Comparison of ENCODE assay signal across 26 mouse cellular contexts in genomic region chr9:57964528-57965250, GRCm38 (mm10). TPM values are rescaled to one million over a fixed set of nuclear protein-coding genes. Genes with fewer than 3 reads are reported as not detected.
DNase-seq lines count a peak whose midpoint lies in the region; ATAC-seq and TF ChIP-seq lines count a peak whose summit lies in the region.
"Had no signal": no experiment of that assay in that cellular context is flagged by ENCODE, and none has a peak within 500 bp of the region (broad histone marks: within the 10 kb centered on the region; RNA-seq: fewer than 3 reads in every experiment).

No protein-coding gene starts in this region.

- no peak for ATAC-seq in heart, embryonic 16.5 days (replicated peaks; ENCODE audit: extremely low read depth, insufficient read depth, low FRiP score)
- ATAC-seq in heart, embryonic 12.5 days (ENCODE audit: insufficient number of reproducible peaks, low FRiP score), result no peak
- no peak for ATAC-seq in stomach, embryonic 15.5 days (ENCODE audit: insufficient read depth, low FRiP score, low read depth)
- ATAC-seq in stomach, postnatal 0 days (ENCODE audit: low FRiP score, low TSS enrichment), result no peak
- ATAC-seq: liver, embryonic 12.5 days had no signal

- no peak overlapping the region for H3K9ac ChIP-seq in heart, embryonic 16.5 days (ENCODE audit: low read length)
- no peak overlapping the region for H3K9ac ChIP-seq in heart, embryonic 12.5 days
- no peak overlapping the region for H3K9ac ChIP-seq in stomach, embryonic 15.5 days
- no peak overlapping the region for H3K9ac ChIP-seq in stomach, postnatal 0 days (ENCODE audit: low read length)
- H3K9ac ChIP-seq: heart, embryonic 13.5 days; hindbrain, embryonic 13.5 days; limb, embryonic 13.5 days; liver, embryonic 12.5 days; neural tube, embryonic 12.5 days had no signal

- TF ChIP-seq CTCF in cerebellum, adult 2 months (IDR thresholded peaks at IDR 0.05; ENCODE audit: borderline replicate concordance, insufficient read depth, low read depth, low read length), result no peak
- TF ChIP-seq CTCF in left cerebral cortex, adult 2 months (IDR thresholded peaks at IDR 0.05), result no peak
- no peak for TF ChIP-seq CTCF in stomach, postnatal 0 days (IDR thresholded peaks at IDR 0.05; ENCODE audit: low read depth)

- TF ChIP-seq EP300 in stomach, postnatal 0 days (optimal IDR thresholded peaks at IDR 0.05), result no peak

- no peaks in the 10 kb centered on the region for H3K36me3 ChIP-seq in heart, embryonic 16.5 days (ENCODE audit: control insufficient read depth, insufficient read depth)
- H3K36me3 ChIP-seq in heart, embryonic 12.5 days, result no peaks in the 10 kb centered on the region
- H3K36me3 ChIP-seq in stomach, embryonic 15.5 days, result no peaks in the 10 kb centered on the region
- no peaks in the 10 kb centered on the region for H3K36me3 ChIP-seq in stomach, postnatal 0 days (ENCODE audit: control insufficient read depth, insufficient read depth, low read length)
- H3K36me3 ChIP-seq: heart, embryonic 13.5 days; limb, embryonic 13.5 days; liver, embryonic 12.5 days had no signal

- H3K9me3 ChIP-seq in heart, embryonic 16.5 days (replicated peaks; ENCODE audit: control insufficient read depth, low read length), result no peaks in the 10 kb centered on the region
- no peaks in the 10 kb centered on the region for H3K9me3 ChIP-seq in heart, embryonic 12.5 days (replicated peaks)
- H3K9me3 ChIP-seq in stomach, embryonic 15.5 days, result no peaks in the 10 kb centered on the region
- no peaks in the 10 kb centered on the region for H3K9me3 ChIP-seq in stomach, postnatal 0 days (ENCODE audit: control insufficient read depth, low read length)
- H3K9me3 ChIP-seq: forebrain, embryonic 10.5 days; heart, embryonic 13.5 days; hindbrain, embryonic 13.5 days; limb, embryonic 13.5 days; liver, embryonic 12.5 days; neural tube, embryonic 12.5 days had no signal

- H3K27me3 ChIP-seq in cerebellum, adult 2 months (ENCODE audit: control insufficient read depth, insufficient read depth, low read length), result no peaks in the 10 kb centered on the region
- H3K27me3 ChIP-seq in heart, embryonic 16.5 days (ENCODE audit: control insufficient read depth, insufficient read depth, low read length), result no peaks in the 10 kb centered on the region
- H3K27me3 ChIP-seq in heart, embryonic 12.5 days (replicated peaks), result no peaks in the 10 kb centered on the region; the same call in 1 of the 2 replicates
- no peaks in the 10 kb centered on the region for H3K27me3 ChIP-seq in stomach, embryonic 15.5 days (replicated peaks)
- no peaks in the 10 kb centered on the region for H3K27me3 ChIP-seq in stomach, postnatal 0 days (ENCODE audit: control insufficient read depth, insufficient read depth, low read length)
- H3K27me3 ChIP-seq: heart, embryonic 13.5 days; hindbrain, embryonic 13.5 days; limb, embryonic 13.5 days; liver, embryonic 12.5 days; neural tube, embryonic 12.5 days had no signal

- DNase-seq in cerebellum, adult 2 months, result no peak
- DNase-seq in cerebellum, postnatal 10 days, result no peak
- peak in 1 of 2 experiments; percentile 10 for DNase-seq in left cerebral cortex, adult 2 months (ENCODE audit: extremely low spot score in 1 of 2, low spot score in 2 of 2)
- DNase-seq in left cerebral cortex, adult 8-10 months (ENCODE audit: low spot score in 2 of 2), result no peak
- DNase-seq in stomach, postnatal 0 days (ENCODE audit: low spot score), result no peak
- DNase-seq: adrenal gland, postnatal 14 days; cerebellum, adult 9-10 months; kidney, adult 8-10 months; kidney, postnatal 10 days; layer of hippocampus, postnatal 36 days; lung, adult 18-20 months; right cerebral cortex, postnatal 14 days; spleen, adult 18-20 months; thymus, adult 18-20 months; thymus, postnatal 36 days had no signal

- WGBS in cerebellum, adult 2 months, result 82% methylated on average over 6 of the region's 6 CpGs
- 80% methylated on average over 6 of the region's 6 CpGs for WGBS in heart, embryonic 16.5 days
- 83% methylated on average over 6 of the region's 6 CpGs for WGBS in heart, embryonic 12.5 days
- 71% methylated on average over 6 of the region's 6 CpGs for WGBS in stomach, embryonic 15.5 days
- WGBS in stomach, postnatal 0 days, result 83% methylated on average over 6 of the region's 6 CpGs

- H3K4me3 ChIP-seq in cerebellum, adult 2 months (replicated peaks; ENCODE audit: insufficient read depth, low read depth, low read length), result no peak overlapping the region
- H3K4me3 ChIP-seq in heart, embryonic 16.5 days (ENCODE audit: low read length), result no peak overlapping the region
- H3K4me3 ChIP-seq in heart, embryonic 12.5 days, result no peak overlapping the region
- H3K4me3 ChIP-seq in left cerebral cortex, adult 2 months, result no peak overlapping the region
- no peak overlapping the region for H3K4me3 ChIP-seq in stomach, embryonic 15.5 days (replicated peaks)
- no peak overlapping the region for H3K4me3 ChIP-seq in stomach, postnatal 0 days (ENCODE audit: low read depth, low read length)
- H3K4me3 ChIP-seq: forebrain, embryonic 10.5 days; heart, embryonic 13.5 days; hindbrain, embryonic 13.5 days; limb, embryonic 13.5 days; liver, embryonic 12.5 days; neural tube, embryonic 12.5 days had no signal

- H3K4me1 ChIP-seq in cerebellum, adult 2 months (ENCODE audit: control insufficient read depth, insufficient read depth, low read length), result peaks cover 39% of the 10 kb centered on the region
- H3K4me1 ChIP-seq in heart, embryonic 16.5 days (ENCODE audit: control insufficient read depth, insufficient read depth, low read length), result peaks cover 39% of the 10 kb centered on the region
- peaks cover 37% of the 10 kb centered on the region for H3K4me1 ChIP-seq in heart, embryonic 12.5 days (replicated peaks)
- peaks cover 5% of the 10 kb centered on the region; the same call in 1 of the 2 replicates for H3K4me1 ChIP-seq in stomach, embryonic 15.5 days
- H3K4me1 ChIP-seq in stomach, postnatal 0 days (replicated peaks; ENCODE audit: control insufficient read depth, insufficient read depth), result no peaks in the 10 kb centered on the region
- H3K4me1 ChIP-seq: neural tube, embryonic 12.5 days had no signal

- no peak overlapping the region for H3K4me2 ChIP-seq in heart, embryonic 16.5 days (ENCODE audit: low read depth, low read length)
- H3K4me2 ChIP-seq in heart, embryonic 12.5 days, result no peak overlapping the region
- H3K4me2 ChIP-seq in stomach, embryonic 15.5 days, result no peak overlapping the region
- no peak overlapping the region for H3K4me2 ChIP-seq in stomach, postnatal 0 days (replicated peaks; ENCODE audit: low read depth)
- H3K4me2 ChIP-seq: heart, embryonic 13.5 days; hindbrain, embryonic 13.5 days; limb, embryonic 13.5 days; liver, embryonic 12.5 days; neural tube, embryonic 12.5 days had no signal

- intact Hi-C loops in left cerebral cortex, adult 2 months (cut with DNase I), result no loop called here

- no peak for TF ChIP-seq POLR2A in cerebellum, adult 2 months (IDR thresholded peaks at IDR 0.05; ENCODE audit: borderline replicate concordance, insufficient read depth, low read length)

- peak overlapping the region; percentile 30 for H3K27ac ChIP-seq in cerebellum, adult 2 months (ENCODE audit: insufficient read depth, low read length)
- H3K27ac ChIP-seq in heart, embryonic 16.5 days (ENCODE audit: low read length), result peak overlapping the region; percentile 43
- no peak overlapping the region for H3K27ac ChIP-seq in heart, embryonic 12.5 days (ENCODE audit: poor library complexity, severe bottlenecking)
- H3K27ac ChIP-seq in left cerebral cortex, adult 2 months, result peak overlapping the region; percentile 88
- H3K27ac ChIP-seq in stomach, embryonic 15.5 days, result peak overlapping the region; percentile 40; the same call in 1 of the 2 replicates
- H3K27ac ChIP-seq in stomach, postnatal 0 days (replicated peaks), result no peak overlapping the region; the same call in 1 of the 2 replicates
- H3K27ac ChIP-seq: forebrain, embryonic 10.5 days; heart, embryonic 13.5 days; hindbrain, embryonic 13.5 days; limb, embryonic 13.5 days; liver, embryonic 12.5 days; neural tube, embryonic 12.5 days had no signal

RNA-seq across cellular contexts. Expression of gene Sema7a, which starts 24.8 kb away (rescaled TPM):
- 177 and 189 TPM in 2 replicates for polyA plus RNA-seq in cerebellum, adult 2 months (2012; rRNA removed)
- 0.60 and 1.4 TPM in 2 replicates for polyA plus RNA-seq in heart, embryonic 16.5 days (2015; fragmentation: Nextera tagmentation; extraction: Ambion mirVana)
- 0.14 and 0.18 TPM in 2 replicates for polyA plus RNA-seq in heart, embryonic 12.5 days (2016; fragmentation: Nextera tagmentation; extraction: Ambion mirVana)
- 100 to 1,000 TPM; 151 to 160 TPM for total RNA-seq in left cerebral cortex, adult 2 months (2021)
- 100 to 1,000 TPM; 131 to 159 (median 145) TPM for total RNA-seq in left cerebral cortex, adult 8-10 months (2022)
- 0.57 and 0.71 TPM in 2 replicates for polyA plus RNA-seq in stomach, embryonic 15.5 days (2015; fragmentation: Nextera tagmentation; extraction: Ambion mirVana)
- 0.68 and 1.0 TPM in 2 replicates for polyA plus RNA-seq in stomach, postnatal 0 days (2015; fragmentation: Nextera tagmentation; extraction: Ambion mirVana)
- total RNA-seq: megakaryocyte-erythroid progenitor cell, adult 5-6 weeks had no signal
- polyA plus RNA-seq: liver, embryonic 12.5 days had no signal

RNA-seq across cellular contexts. Expression of gene Cyp11a1, which starts 41.5 kb away (rescaled TPM):
- 3.6 and 3.7 TPM in 2 replicates for polyA plus RNA-seq in cerebellum, adult 2 months (2012; rRNA removed)
- polyA plus RNA-seq in heart, embryonic 16.5 days (2015; fragmentation: Nextera tagmentation; extraction: Ambion mirVana), result 0.32 and 0.33 TPM in 2 replicates
- polyA plus RNA-seq in heart, embryonic 12.5 days (2016; fragmentation: Nextera tagmentation; extraction: Ambion mirVana), result not detected in 2 replicates
- 1 to 10 TPM; 3.8 to 4.7 TPM for total RNA-seq in left cerebral cortex, adult 2 months (2021)
- 1 to 10 TPM; 1.6 to 5.0 (median 2.9) TPM for total RNA-seq in left cerebral cortex, adult 8-10 months (2022)
- polyA plus RNA-seq in stomach, embryonic 15.5 days (2015; fragmentation: Nextera tagmentation; extraction: Ambion mirVana), result 4.2 and 5.4 TPM in 2 replicates
- polyA plus RNA-seq in stomach, postnatal 0 days (2015; fragmentation: Nextera tagmentation; extraction: Ambion mirVana), result 0.98 and 1.0 TPM in 2 replicates
- total RNA-seq: common myeloid progenitor, adult 5-6 weeks; megakaryocyte-erythroid progenitor cell, adult 5-6 weeks had no signal
- polyA plus RNA-seq: forebrain, embryonic 10.5 days; neural tube, embryonic 12.5 days had no signal

RNA-seq across cellular contexts. Expression of gene Ubl7, which starts 53.9 kb away (rescaled TPM):
- 133 and 140 TPM in 2 replicates for polyA plus RNA-seq in cerebellum, adult 2 months (2012; rRNA removed)
- polyA plus RNA-seq in heart, embryonic 16.5 days (2015; fragmentation: Nextera tagmentation; extraction: Ambion mirVana), result 110 and 113 TPM in 2 replicates
- 103 and 104 TPM in 2 replicates for polyA plus RNA-seq in heart, embryonic 12.5 days (2016; fragmentation: Nextera tagmentation; extraction: Ambion mirVana)
- total RNA-seq in left cerebral cortex, adult 2 months (2021), result 100 to 1,000 TPM; 101 to 109 TPM
- total RNA-seq in left cerebral cortex, adult 8-10 months (2022), result 100 to 1,000 TPM; 109 to 132 (median 111) TPM
- polyA plus RNA-seq in stomach, embryonic 15.5 days (2015; fragmentation: Nextera tagmentation; extraction: Ambion mirVana), result 85.4 and 92.0 TPM in 2 replicates
- 93.1 and 94.6 TPM in 2 replicates for polyA plus RNA-seq in stomach, postnatal 0 days (2015; fragmentation: Nextera tagmentation; extraction: Ambion mirVana)

Comparison
In these comparisons a context has a peak if more than half of its experiments do, and no peak if none do; other contexts are left out.
1. H3K27ac ChIP-seq: peak in cerebellum, adult 2 months (single experiment), heart, embryonic 16.5 days (single experiment), left cerebral cortex, adult 2 months (single experiment) and stomach, embryonic 15.5 days (single experiment); none in heart, embryonic 12.5 days (single experiment) and stomach, postnatal 0 days (single experiment).
2. RNA of gene Sema7a, which starts 24.8 kb away (polyA plus RNA-seq): 177 to 189 TPM in cerebellum, adult 2 months; 0.68 to 1.0 TPM in stomach, postnatal 0 days, 0.60 to 1.4 TPM in heart, embryonic 16.5 days, 0.57 to 0.71 TPM in stomach, embryonic 15.5 days and 0.14 to 0.18 TPM in heart, embryonic 12.5 days; every median in the first group is over 10 times any median in the second.